Mouse (Mus musculus): ENCODE measurements around the gene Hnrnpl.

The Hnrnpl gene

GRCm38 (mm10) chr7:28825686-28826401, 17.5 kb downstream of the Hnrnpl start:
- no peak for ATAC-seq (ENCODE audit: insufficient number of reproducible peaks, low FRiP score, low TSS enrichment)

- ATAC-seq (ENCODE audit: insufficient number of reproducible peaks, low FRiP score, low TSS enrichment), result no peak
Measured at GRCm38 (mm10) chr7:28826402-28826772, 18.0 kb downstream of the Hnrnpl start.

DNA sequence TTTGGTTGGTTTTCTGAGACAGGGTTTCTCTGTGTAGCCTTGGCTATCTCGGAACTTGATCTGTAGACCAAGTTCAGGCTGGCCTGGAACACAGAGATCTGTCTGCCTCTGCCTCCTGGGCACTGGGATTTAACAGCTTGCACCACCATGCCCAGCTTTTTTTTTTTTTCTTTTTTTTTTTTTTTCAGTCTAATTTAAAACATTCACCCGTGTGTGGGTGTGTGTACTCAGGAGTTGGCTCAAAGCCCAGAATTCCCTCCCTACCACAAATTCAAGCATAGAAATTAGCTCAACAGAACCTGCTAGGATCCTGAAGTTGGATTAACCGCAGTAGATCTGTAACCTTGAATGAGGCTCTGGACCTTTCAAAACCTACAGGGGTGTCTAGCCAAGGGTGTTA, 19.0 kb downstream of the Hnrnpl start:
- no peak for ATAC-seq (ENCODE audit: insufficient number of reproducible peaks, low FRiP score, low TSS enrichment)

- no peak for ATAC-seq (ENCODE audit: insufficient number of reproducible peaks, low FRiP score, low TSS enrichment)
Measured at GRCm38 (mm10) chr7:28829821-28830220, 21.5 kb downstream of the Hnrnpl start.

- ATAC-seq (ENCODE audit: insufficient number of reproducible peaks, low FRiP score, low TSS enrichment), result no peak
Measured at GRCm38 (mm10) chr7:28830981-28831380, 22.6 kb downstream of the Hnrnpl start.

GRCm38 (mm10) chr7:28831411-28832125, 23.2 kb downstream of the Hnrnpl start:
- ATAC-seq (ENCODE audit: insufficient number of reproducible peaks, low FRiP score, low TSS enrichment), result no peak

- no peak for ATAC-seq (ENCODE audit: insufficient number of reproducible peaks, low FRiP score, low TSS enrichment)
Measured at GRCm38 (mm10) chr7:28832137-28832536, 23.8 kb downstream of the Hnrnpl start.

- ATAC-seq (ENCODE audit: insufficient number of reproducible peaks, low FRiP score, low TSS enrichment), result no peak
Measured at GRCm38 (mm10) chr7:28833723-28834347, 25.5 kb downstream of the Hnrnpl start, which contains the start of gene Lgals4. Gene Lgals4, plus strand, starts transcription at chr7:28833854.

GRCm38 (mm10) chr7:28836936-28837335, 28.6 kb downstream of the Hnrnpl start:
- ATAC-seq (ENCODE audit: insufficient number of reproducible peaks, low FRiP score, low TSS enrichment), result no peak

DNA sequence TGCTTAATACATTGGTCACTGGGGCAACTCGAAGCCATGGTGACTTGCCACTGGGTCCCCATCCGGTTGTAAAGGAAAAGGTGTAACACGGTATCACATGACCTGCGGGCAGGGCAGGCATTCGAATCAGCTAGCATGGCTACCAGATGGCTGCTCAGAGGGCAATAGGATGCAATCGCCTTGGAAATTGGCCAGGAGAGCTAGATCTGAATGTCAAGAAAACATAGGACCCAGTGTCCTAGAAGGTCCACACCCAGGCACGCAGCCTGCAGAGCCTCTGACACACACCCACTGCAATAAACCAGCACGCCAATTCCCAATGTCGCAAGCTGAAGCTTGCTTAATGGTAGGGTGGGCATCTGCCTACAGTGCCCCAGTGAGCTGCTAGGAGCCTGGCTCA, 30.0 kb downstream of the Hnrnpl start:
- no peak for ATAC-seq (ENCODE audit: insufficient number of reproducible peaks, low FRiP score, low TSS enrichment)

GRCm38 (mm10) chr7:28847273-28847672, 38.9 kb downstream of the Hnrnpl start:
- ATAC-seq (ENCODE audit: insufficient number of reproducible peaks, low FRiP score, low TSS enrichment), result no peak

DNA sequence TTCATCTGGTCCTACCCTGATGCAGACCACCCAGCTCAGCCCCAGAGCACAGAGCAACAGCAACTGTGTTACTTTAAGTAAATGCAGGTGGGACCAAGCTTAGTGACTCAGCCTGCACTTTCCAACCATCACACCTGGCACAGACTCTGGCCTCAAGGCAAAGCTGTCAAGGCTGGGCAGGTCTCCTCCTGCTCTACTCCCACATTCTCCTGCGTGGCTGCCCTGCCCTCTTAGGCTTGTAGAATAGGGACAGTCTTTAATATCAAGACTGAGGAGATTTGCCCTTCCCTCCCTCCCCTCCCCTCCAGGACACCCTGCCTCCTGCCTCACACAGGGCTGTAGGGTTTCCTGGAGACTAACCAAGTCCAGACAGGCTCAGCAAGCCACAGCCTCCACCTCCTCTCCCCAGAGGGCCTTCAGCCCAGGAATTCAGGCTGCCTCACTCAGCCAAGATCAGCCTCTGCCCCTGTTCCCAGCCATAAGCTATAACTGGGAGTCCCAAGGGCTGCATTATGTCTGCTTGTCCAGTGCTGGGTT, 41.4 kb downstream of the Hnrnpl start:
- no peak for ATAC-seq (ENCODE audit: insufficient number of reproducible peaks, low FRiP score, low TSS enrichment)

GRCm38 (mm10) chr7:28850642-28851041, 42.3 kb downstream of the Hnrnpl start:
- ATAC-seq (ENCODE audit: insufficient number of reproducible peaks, low FRiP score, low TSS enrichment), result no peak

- ATAC-seq (ENCODE audit: insufficient number of reproducible peaks, low FRiP score, low TSS enrichment), result no peak
Measured at GRCm38 (mm10) chr7:28859953-28860352, 51.6 kb downstream of the Hnrnpl start.

DNA sequence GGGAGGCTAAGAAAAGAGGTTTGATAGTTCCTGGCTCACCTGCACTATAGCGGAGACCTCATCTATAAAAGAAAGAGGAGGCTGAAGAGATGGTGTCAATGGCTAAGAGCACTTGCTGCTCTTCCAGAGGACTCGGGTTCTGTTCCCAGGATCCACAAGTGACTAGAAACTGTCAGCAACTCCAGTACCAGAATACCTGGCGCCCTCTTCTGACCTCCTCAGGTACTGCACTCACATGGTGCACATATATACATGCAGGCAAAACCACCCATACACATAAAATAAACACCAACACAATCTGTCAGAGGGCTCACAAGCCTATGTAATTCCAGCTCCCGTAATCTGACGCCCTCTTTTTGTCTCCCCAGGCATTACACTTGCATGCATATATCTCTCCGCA, 52.6 kb downstream of the Hnrnpl start:
- ATAC-seq (ENCODE audit: insufficient number of reproducible peaks, low FRiP score, low TSS enrichment), result no peak

DNA sequence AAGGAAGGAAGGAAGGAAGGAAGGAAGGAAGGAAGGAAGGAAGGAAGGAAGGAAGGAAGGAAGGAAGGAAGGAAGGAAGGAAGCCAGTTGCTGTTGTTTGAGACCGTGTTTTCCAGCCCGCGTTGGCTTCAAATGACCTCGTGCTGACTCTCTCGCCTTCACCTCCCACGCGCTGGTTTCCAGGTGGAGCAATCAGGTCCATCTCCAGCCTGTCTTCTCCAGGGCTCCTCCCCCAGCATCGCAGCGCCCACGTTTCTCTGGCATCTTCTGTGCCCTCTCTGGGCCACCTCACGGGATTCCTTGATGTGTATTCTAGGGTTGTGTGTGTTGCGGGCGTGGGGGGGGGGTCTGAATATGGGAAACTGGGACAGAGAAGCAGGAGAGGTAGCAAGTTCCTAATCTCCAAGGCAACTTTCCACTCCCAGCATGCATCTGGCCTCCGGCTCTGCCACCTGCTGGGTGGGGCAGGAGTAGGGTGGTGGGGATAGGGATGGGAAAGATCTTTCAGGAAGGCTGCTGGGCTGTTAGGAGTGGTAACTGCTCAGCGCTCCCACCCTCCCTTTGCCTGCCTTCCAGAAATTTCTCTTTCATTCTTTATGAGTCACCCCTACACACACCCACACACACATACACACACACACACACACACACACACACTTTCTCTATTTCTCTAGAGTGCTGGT, 54.6 kb downstream of the Hnrnpl start:
- ATAC-seq (ENCODE audit: insufficient number of reproducible peaks, low FRiP score, low TSS enrichment), result no peak

- ATAC-seq (ENCODE audit: insufficient number of reproducible peaks, low FRiP score, low TSS enrichment), result no peak
Measured at GRCm38 (mm10) chr7:28863540-28863939, 55.2 kb downstream of the Hnrnpl start, which contains the start of gene Lgals7. Gene Lgals7, plus strand, starts transcription at chr7:28863853.

- no peak for ATAC-seq (ENCODE audit: insufficient number of reproducible peaks, low FRiP score, low TSS enrichment)
Measured at GRCm38 (mm10) chr7:28864288-28864750, 56.0 kb downstream of the Hnrnpl start.

GRCm38 (mm10) chr7:28865481-28866300, 57.4 kb downstream of the Hnrnpl start:
- no peak for ATAC-seq (ENCODE audit: insufficient number of reproducible peaks, low FRiP score, low TSS enrichment)

Measured in cerebellum, adult (tissue).